Mouse (Mus musculus): ENCODE measurements at regions not wholly inside any gene's neighbourhood (a gene's known extent, or its start where the extent isn't known, plus 50 kb on each side); places are given as distances from the start of the nearest gene placed in this dataset.

GRCm38 (mm10) chr4:84015139-84015538, 489.8 kb downstream of the Ccdc171 start:
- H3K79me2 ChIP-seq (ENCODE audit: control insufficient read depth, insufficient read depth, low read length, poor library complexity): no peaks in the 10 kb centered on the region

GRCm38 (mm10) chr4:84015552-84016169, 490.3 kb downstream of the Ccdc171 start:
- Histone ChIP-seq H3K4me1 (ENCODE audit: control insufficient read depth in 1 of 2, insufficient read depth in 2 of 2, low read length in 2 of 2) (no peaks in the 10 kb centered on the region), H3K79me2 (ENCODE audit: control insufficient read depth, insufficient read depth, low read length, poor library complexity) (no peaks in the 10 kb centered on the region), H3K27ac (ENCODE audit: control insufficient read depth, low read depth, low read length) (no peak overlapping the region), H3K9me3 (replicated peaks; ENCODE audit: insufficient read depth, low read length) (no peaks in the 10 kb centered on the region), H3K4me3 (ENCODE audit: control insufficient read depth in 1 of 2, insufficient read depth in 1 of 2, low read depth in 2 of 2, low read length in 2 of 2) (no peak overlapping the region), H3K9ac (ENCODE audit: control insufficient read depth, low read depth, low read length, poor library complexity, severe bottlenecking) (no peak overlapping the region), H3K36me3 (ENCODE audit: control insufficient read depth in 1 of 2, insufficient read depth in 2 of 2, low read length in 2 of 2) (no peaks in the 10 kb centered on the region), H3K27me3 (ENCODE audit: control insufficient read depth in 1 of 2, insufficient read depth in 2 of 2, low read length in 2 of 2) (no peaks in the 10 kb centered on the region)
- no peak for DNase-seq (ENCODE audit: low read depth, low spot score)
- TF ChIP-seq TAL1 (IDR thresholded peaks at IDR 0.05; ENCODE audit: low read length) (no peak), ZNF384 (IDR thresholded peaks at IDR 0.05; ENCODE audit: low read depth, low read length) (no peak), HCFC1 (IDR thresholded peaks at IDR 0.05; ENCODE audit: low read depth, low read length) (no peak), MEF2A (IDR thresholded peaks at IDR 0.05; ENCODE audit: extremely low read depth, insufficient replicate concordance, low read depth, low read length, poor library complexity, severe bottlenecking) (no peak), GATA1 (IDR thresholded peaks at IDR 0.05; ENCODE audit: low read depth, low read length) (no peak), JUND (IDR thresholded peaks at IDR 0.05; ENCODE audit: low read depth, low read length) (no peak)

More at GRCm38 (mm10) chr4:84015139-84015538, 489.8 kb downstream of the Ccdc171 start:
- H3K4me1 ChIP-seq (ENCODE audit: control insufficient read depth in 1 of 2, insufficient read depth in 2 of 2, low read length in 2 of 2): no peaks in the 10 kb centered on the region
- H3K36me3 ChIP-seq (ENCODE audit: control insufficient read depth in 1 of 2, insufficient read depth in 2 of 2, low read length in 2 of 2): no peaks in the 10 kb centered on the region
- DNase-seq (ENCODE audit: low read depth, low spot score): no peak
- no peaks in the 10 kb centered on the region for H3K27me3 ChIP-seq (ENCODE audit: control insufficient read depth in 1 of 2, insufficient read depth in 2 of 2, low read length in 2 of 2)
- H3K4me3 ChIP-seq (ENCODE audit: control insufficient read depth in 1 of 2, insufficient read depth in 1 of 2, low read depth in 2 of 2, low read length in 2 of 2): no peak overlapping the region
- H3K9me3 ChIP-seq (replicated peaks; ENCODE audit: insufficient read depth, low read length): no peaks in the 10 kb centered on the region
- TF ChIP-seq ZMIZ1 (IDR thresholded peaks at IDR 0.05; ENCODE audit: low read depth, low read length) (no peak), MAFK (IDR thresholded peaks at IDR 0.05; ENCODE audit: borderline replicate concordance, low read depth, low read length) (no peak), EP300 (IDR thresholded peaks at IDR 0.05; ENCODE audit: low read depth in 1 of 2, low read length in 2 of 2) (no peak)
- H3K27ac ChIP-seq (ENCODE audit: control insufficient read depth, low read depth, low read length): no peak overlapping the region
- no peak overlapping the region for H3K9ac ChIP-seq (ENCODE audit: control insufficient read depth, low read depth, low read length, poor library complexity, severe bottlenecking)

- H3K27me3 ChIP-seq (ENCODE audit: control insufficient read depth in 1 of 2, insufficient read depth in 2 of 2, low read length in 2 of 2): no peaks in the 10 kb centered on the region
- TF ChIP-seq GATA1 (IDR thresholded peaks at IDR 0.05; ENCODE audit: low read depth, low read length) (no peak), SMC3 (IDR thresholded peaks at IDR 0.05; ENCODE audit: low read depth, low read length) (no peak), CHD1 (IDR thresholded peaks at IDR 0.05; ENCODE audit: low read depth, low read length) (no peak), TAL1 (IDR thresholded peaks at IDR 0.05; ENCODE audit: low read length) (no peak), MXI1 (IDR thresholded peaks at IDR 0.05; ENCODE audit: low read depth, low read length) (no peak), MAFK (IDR thresholded peaks at IDR 0.05; ENCODE audit: borderline replicate concordance, low read depth, low read length) (no peak), USF1 (IDR thresholded peaks at IDR 0.05; ENCODE audit: low read depth, low read length) (no peak), CTCF (IDR thresholded peaks at IDR 0.05 in 2 of 3, conservative IDR thresholded peaks at IDR 0.05 in 1 of 3; ENCODE audit: control insufficient read depth in 1 of 3, insufficient read depth in 1 of 3, low read depth in 2 of 3, low read length in 3 of 3, poor library complexity in 1 of 3, severe bottlenecking in 1 of 3) (no peak), MAZ (IDR thresholded peaks at IDR 0.05; ENCODE audit: low read depth, low read length) (no peak), RAD21 (IDR thresholded peaks at IDR 0.05; ENCODE audit: low read depth, low read length) (no peak), ZC3H11A (IDR thresholded peaks at IDR 0.05; ENCODE audit: low read depth, low read length) (no peak), ZNF384 (IDR thresholded peaks at IDR 0.05; ENCODE audit: low read depth, low read length) (no peak), SIN3A (IDR thresholded peaks at IDR 0.05; ENCODE audit: low read length) (no peak), ZKSCAN1 (IDR thresholded peaks at IDR 0.05; ENCODE audit: low read depth, low read length) (no peak), HCFC1 (IDR thresholded peaks at IDR 0.05; ENCODE audit: low read depth, low read length) (no peak)
- no peaks in the 10 kb centered on the region for H3K4me1 ChIP-seq (ENCODE audit: control insufficient read depth in 1 of 2, insufficient read depth in 2 of 2, low read length in 2 of 2)
- no peak overlapping the region for H3K4me3 ChIP-seq (ENCODE audit: control insufficient read depth in 1 of 2, insufficient read depth in 1 of 2, low read depth in 2 of 2, low read length in 2 of 2)
- no peaks in the 10 kb centered on the region for H3K9me3 ChIP-seq (replicated peaks; ENCODE audit: insufficient read depth, low read length)
- DNase-seq (ENCODE audit: low read depth, low spot score): no peak
- H3K79me2 ChIP-seq (ENCODE audit: control insufficient read depth, insufficient read depth, low read length, poor library complexity): no peaks in the 10 kb centered on the region
- no peaks in the 10 kb centered on the region for H3K36me3 ChIP-seq (ENCODE audit: control insufficient read depth in 1 of 2, insufficient read depth in 2 of 2, low read length in 2 of 2)
- H3K9ac ChIP-seq (ENCODE audit: control insufficient read depth, low read depth, low read length, poor library complexity, severe bottlenecking): no peak overlapping the region
- no peak overlapping the region for H3K27ac ChIP-seq (ENCODE audit: control insufficient read depth, low read depth, low read length)
These were observed 492.8 kb downstream of the Ccdc171 start for GRCm38 (mm10) chr4:84018135-84018534.

Data from MEL (cell line).